Mouse (Mus musculus): ENCODE results near the gene Map3k6.

- no peak for TF ChIP-seq CTCF (IDR thresholded peaks at IDR 0.05; ENCODE audit: control insufficient read depth, insufficient read depth, insufficient replicate concordance, low read depth, low read length)
- no peak for TF ChIP-seq POLR2A (IDR thresholded peaks at IDR 0.05; ENCODE audit: control insufficient read depth, low read depth, low read length)
These were observed 43.3 kb upstream of the Map3k6 start for GRCm38 (mm10) chr4:133197355-133197754.

Data from testis, adult 2 months (tissue).